Mouse (Mus musculus) hindbrain, embryonic 14.5 days (tissue): Measurements from ENCODE around the gene Zbtb24. TPM values are rescaled to one million over a fixed set of nuclear protein-coding genes. Genes with fewer than 3 reads are reported as not detected.

ENCODE experiments used
- ATAC-seq: fragments of 200-750 bp; cut with Nextera tagmentation; 2 replicates; pipeline ENCODE4 v1.8.0; 2017; ENCODE audit warnings: moderate number of reproducible peaks, mild to moderate bottlenecking, moderate TSS enrichment, moderate library complexity; ENCODE audit not compliant: low FRiP score
- DNase-seq: peaks from one replicate; pipeline ENCODE4 v3.0.0-alpha.2; 2015; ENCODE audit warnings: low spot score
- H3K27ac ChIP-seq: fragments of 300-500 bp; sonication (generic); 2 replicates; pipeline ENCODE4 v1.5.1; 2014; ENCODE audit warnings: mild to moderate bottlenecking, moderate library complexity
- H3K27me3 ChIP-seq: fragments of 300-500 bp; sonication (generic); 2 replicates; pipeline ENCODE4 v1.6.1; 2014; ENCODE audit warnings: mild to moderate bottlenecking, low read length, mixed read lengths; ENCODE audit not compliant: control insufficient read depth, insufficient read depth
- H3K36me3 ChIP-seq: fragments of 300-500 bp; sonication (generic); replicated peaks from 2 replicates; pipeline ENCODE4 v1.6.1; 2014; ENCODE audit not compliant: control insufficient read depth, insufficient read depth
- H3K4me1 ChIP-seq: fragments of 300-500 bp; sonication (generic); replicated peaks from 2 replicates; pipeline ENCODE4 v1.6.1; 2014; ENCODE audit warnings: antibody characterized with exemption, low read length, mixed read lengths; ENCODE audit not compliant: control insufficient read depth, insufficient read depth
- H3K4me2 ChIP-seq: fragments of 300-500 bp; sonication (generic); replicated peaks from 2 replicates; pipeline ENCODE4 v1.6.1; 2014; ENCODE audit warnings: mild to moderate bottlenecking, moderate library complexity
- H3K4me3 ChIP-seq: fragments of 300-500 bp; sonication (generic); replicated peaks from 2 replicates; pipeline ENCODE4 v1.5.1; 2014; ENCODE audit warnings: mild to moderate bottlenecking, low read length
- H3K9ac ChIP-seq: fragments of 300-500 bp; sonication (generic); 2 replicates; pipeline ENCODE4 v1.6.1; 2014
- H3K9me3 ChIP-seq: fragments of 300-500 bp; sonication (generic); 2 replicates; pipeline ENCODE4 v1.6.1; 2016; ENCODE audit warnings: low read length; ENCODE audit not compliant: control insufficient read depth
- WGBS: fragments of 180-500 bp; shearing (Covaris S2); extraction: QIAGEN DNeasy Blood & Tissue Kit; methylation state at CpG from one replicate; pipeline ENCODE4 v1.1.7; 2014; 5-methylcytosine and 5-hydroxymethylcytosine counted together
- polyA plus RNA-seq: library from polyadenylated mRNA; unstranded; fragments of >200 nt; fragmentation: Nextera tagmentation; extraction: Ambion mirVana; gene quantifications from 2 replicates; pipeline ENCODE4 v1.2.1, GENCODE M21; 2014

The Zbtb24 gene
- polyA plus RNA-seq, 1 experiment from 2014 or later: 19.1 TPM

GRCm38 (mm10) chr10:41423681-41424080, 26.5 kb upstream of the Zbtb24 start:
- Histone ChIP-seq H3K36me3 (no peaks in the 10 kb centered on the region), H3K27ac (no peak overlapping the region), H3K27me3 (no peaks in the 10 kb centered on the region), H3K4me3 (no peak overlapping the region), H3K4me2 (no peak overlapping the region), H3K9me3 (no peaks in the 10 kb centered on the region), H3K9ac (no peak overlapping the region), H3K4me1 (no peaks in the 10 kb centered on the region)
- ATAC-seq: no peak
- no peak for DNase-seq
- whole genome bisulfite sequencing: 73% methylated on average over 2 of the region's 2 CpGs

- Histone ChIP-seq H3K4me2 (no peak overlapping the region), H3K9ac (no peak overlapping the region), H3K4me3 (no peak overlapping the region), H3K4me1 (no peaks in the 10 kb centered on the region), H3K9me3 (no peaks in the 10 kb centered on the region), H3K36me3 (no peaks in the 10 kb centered on the region), H3K27ac (no peak overlapping the region), H3K27me3 (no peaks in the 10 kb centered on the region)
- ATAC-seq (no peak), DNase-seq (no peak)
- 59% methylated on average over 6 of the region's 6 CpGs for WGBS
Observed at GRCm38 (mm10) chr10:41426368-41426767, 23.8 kb upstream of the Zbtb24 start.

GRCm38 (mm10) chr10:41434624-41435023, 15.6 kb upstream of the Zbtb24 start:
- H3K4me2 ChIP-seq: no peak overlapping the region
- no peaks in the 10 kb centered on the region for H3K9me3 ChIP-seq
- ATAC-seq (no peak), DNase-seq (peak; percentile 41)
- WGBS: 28% methylated on average over 4 of the region's 4 CpGs
- H3K27me3 ChIP-seq: peaks cover 7% of the 10 kb centered on the region; the same call in 1 of the 2 replicates
- no peaks in the 10 kb centered on the region for H3K36me3 ChIP-seq
- H3K27ac ChIP-seq: no peak overlapping the region
- no peaks in the 10 kb centered on the region for H3K4me1 ChIP-seq
- no peak overlapping the region for H3K4me3 ChIP-seq
- no peak overlapping the region for H3K9ac ChIP-seq

- Histone ChIP-seq H3K36me3 (no peaks in the 10 kb centered on the region), H3K4me3 (no peak overlapping the region)
- WGBS: 39% methylated on average over 3 of the region's 3 CpGs
Observed at GRCm38 (mm10) chr10:41435141-41435540, 15.0 kb upstream of the Zbtb24 start.

GRCm38 (mm10) chr10:41448216-41448615, 2.0 kb upstream of the Zbtb24 start:
- H3K36me3 ChIP-seq: no peaks in the 10 kb centered on the region
- no peak overlapping the region for H3K4me3 ChIP-seq
- H3K27me3 ChIP-seq: no peaks in the 10 kb centered on the region
- 89% methylated on average over 1 of the region's 1 CpGs for WGBS
- DNase-seq (no peak), ATAC-seq (no peak)
- H3K9ac ChIP-seq: no peak overlapping the region
- H3K9me3 ChIP-seq: no peaks in the 10 kb centered on the region
- H3K4me1 ChIP-seq: peaks cover 14% of the 10 kb centered on the region
- no peak overlapping the region for H3K4me2 ChIP-seq
- no peak overlapping the region for H3K27ac ChIP-seq

More at GRCm38 (mm10) chr10:41435141-41435540, 15.0 kb upstream of the Zbtb24 start:
- peaks cover 7% of the 10 kb centered on the region; the same call in 1 of the 2 replicates for H3K27me3 ChIP-seq
- ATAC-seq (no peak), DNase-seq (no peak)
- no peaks in the 10 kb centered on the region for H3K9me3 ChIP-seq
- H3K27ac ChIP-seq: no peak overlapping the region
- no peak overlapping the region for H3K4me2 ChIP-seq
- no peak overlapping the region for H3K9ac ChIP-seq
- no peaks in the 10 kb centered on the region for H3K4me1 ChIP-seq

GRCm38 (mm10) chr10:41449684-41450083, 499 bp upstream of the Zbtb24 start:
- Histone ChIP-seq H3K27me3 (no peaks in the 10 kb centered on the region), H3K27ac (peak overlapping the region; percentile 83), H3K4me1 (peaks cover 18% of the 10 kb centered on the region), H3K9me3 (no peaks in the 10 kb centered on the region), H3K9ac (peak overlapping the region; percentile 88), H3K4me3 (peak overlapping the region; percentile 72), H3K4me2 (peak overlapping the region; percentile 54), H3K36me3 (peaks cover 8% of the 10 kb centered on the region; the same call in 1 of the 2 replicates)
- DNase-seq: peak; percentile 55
- 11% methylated on average over 14 of the region's 14 CpGs for WGBS
- ATAC-seq: peak; percentile 66; the same call in 1 of the 2 replicates

- H3K4me2 ChIP-seq: peak overlapping the region; percentile 54
- peaks cover 18% of the 10 kb centered on the region for H3K4me1 ChIP-seq
- 61% methylated on average over 18 of the region's 18 CpGs for WGBS
- peaks cover 20% of the 10 kb centered on the region for H3K36me3 ChIP-seq
- H3K4me3 ChIP-seq: peak overlapping the region; percentile 72
- H3K9ac ChIP-seq: peak overlapping the region; percentile 88
- no peak for DNase-seq
- H3K27me3 ChIP-seq: no peaks in the 10 kb centered on the region
- H3K9me3 ChIP-seq: no peaks in the 10 kb centered on the region
- peak overlapping the region; percentile 83; the same call in 1 of the 2 replicates for H3K27ac ChIP-seq
- no peak for ATAC-seq
Observed at GRCm38 (mm10) chr10:41450780-41451522, 768 bp downstream of the Zbtb24 start.

- DNase-seq (no peak), ATAC-seq (no peak)
- H3K36me3 ChIP-seq: peaks cover 28% of the 10 kb centered on the region
- no peak overlapping the region for H3K4me2 ChIP-seq
- H3K9me3 ChIP-seq: no peaks in the 10 kb centered on the region
- H3K27me3 ChIP-seq: no peaks in the 10 kb centered on the region
- peaks cover 18% of the 10 kb centered on the region for H3K4me1 ChIP-seq
- H3K9ac ChIP-seq: no peak overlapping the region
- H3K4me3 ChIP-seq: no peak overlapping the region
- H3K27ac ChIP-seq: no peak overlapping the region
- WGBS: 94% methylated on average over 9 of the region's 9 CpGs
Observed at GRCm38 (mm10) chr10:41451656-41452055, 1.5 kb downstream of the Zbtb24 start.

- no peak overlapping the region for H3K27ac ChIP-seq
- no peak overlapping the region for H3K9ac ChIP-seq
- H3K4me3 ChIP-seq: no peak overlapping the region
- H3K9me3 ChIP-seq: no peaks in the 10 kb centered on the region
- 93% methylated on average over 3 of the region's 3 CpGs for WGBS
- H3K36me3 ChIP-seq: peaks cover 39% of the 10 kb centered on the region
- no peak overlapping the region for H3K4me2 ChIP-seq
- H3K27me3 ChIP-seq: no peaks in the 10 kb centered on the region
- peaks cover 18% of the 10 kb centered on the region for H3K4me1 ChIP-seq
- no peak for DNase-seq
- ATAC-seq: no peak
Observed at GRCm38 (mm10) chr10:41452791-41453190, 2.6 kb downstream of the Zbtb24 start.
